Mouse (Mus musculus): ENCODE measurements around the gene Tdrd7.
A peak's percentile ranks its signal among the peaks of the same experiment; 100 is the strongest.

The Tdrd7 gene

DNA sequence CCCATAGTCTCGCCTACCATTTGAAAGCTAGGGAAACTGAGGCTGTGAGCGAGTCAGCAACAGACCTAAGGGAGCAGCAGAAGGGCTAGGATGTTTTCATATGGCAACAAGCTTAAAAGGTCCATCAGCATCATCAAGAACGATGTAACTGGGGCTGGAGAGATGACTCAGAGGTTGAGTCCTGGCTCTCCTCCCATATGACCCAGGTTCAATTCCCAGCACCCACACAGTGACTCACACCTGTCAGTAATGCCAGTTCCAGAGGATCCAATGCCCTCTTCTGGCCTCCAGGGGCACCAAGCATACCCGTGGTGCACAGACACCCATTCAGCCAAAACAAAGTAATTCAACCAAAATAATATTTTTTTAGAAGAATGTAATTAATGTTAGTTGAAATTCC is 115.1 kb downstream of the Tdrd7 start:
- DNase-seq (ENCODE audit: extremely low read depth, insufficient read length, low spot score): peak; percentile 22

DNA sequence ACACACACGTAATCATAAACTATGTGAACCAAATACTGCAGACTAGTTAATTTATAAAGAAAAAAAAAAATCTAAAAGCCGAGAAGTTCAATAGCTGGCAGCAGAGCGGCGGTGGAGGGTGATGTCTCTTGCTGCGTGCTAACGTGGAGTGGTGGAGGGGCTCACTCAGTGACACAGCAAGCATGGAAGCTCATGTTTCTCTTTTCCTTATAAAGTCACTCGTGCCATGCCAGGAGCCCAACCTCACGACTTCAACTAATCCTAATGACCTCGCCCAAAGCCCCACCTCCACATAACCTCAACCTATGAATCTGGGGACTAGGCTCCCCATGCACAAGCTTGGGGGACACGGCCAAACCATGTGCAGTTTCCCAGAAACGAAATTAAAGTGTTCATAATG is 117.4 kb downstream of the Tdrd7 start:
- no peak for DNase-seq (ENCODE audit: extremely low read depth, insufficient read length, low spot score)

Data from 3134 (cell line).